Mouse (Mus musculus) testis, adult 2 months (tissue): ENCODE data around the gene Tcte2.

ENCODE experiments used
- CTCF ChIP-seq: fragments of 200-500 bp; IDR thresholded peaks from 2 replicates; pipeline ENCODE4 v1.5.1; 2012; ENCODE audit warnings: low read depth, mild to moderate bottlenecking, inconsistent platforms, low read length, moderate library complexity; ENCODE audit not compliant: control insufficient read depth, insufficient read depth, insufficient replicate concordance
- POLR2A ChIP-seq: fragments of 200-500 bp; IDR thresholded peaks from 2 replicates; pipeline ENCODE4 v1.6.1; 2012; ENCODE audit warnings: low read depth, mild to moderate bottlenecking, inconsistent platforms, low read length, moderate library complexity; ENCODE audit not compliant: control insufficient read depth

- TF ChIP-seq POLR2A (no peak), CTCF (no peak)
These were observed 64.0 kb downstream of the Tcte2 start for GRCm38 (mm10) chr17:13697646-13698045.
